Mouse (Mus musculus) erythroblast, adult 5-6 weeks (primary cell): ENCODE data around the gene 4930426L09Rik. TPM values are rescaled to one million over a fixed set of nuclear protein-coding genes. Genes with fewer than 3 reads are reported as not detected.

Source experiments
- ATAC-seq: replicated peaks from 2 replicates; pipeline ENCODE4 v1.8.0; 2016; ENCODE audit warnings: moderate number of reproducible peaks, mild to moderate bottlenecking, moderate TSS enrichment, inconsistent platforms; ENCODE audit not compliant: poor library complexity, low FRiP score, severe bottlenecking
- total RNA-seq, 2 experiments: library from RNA; stranded (forward) in 1 of 2; stranded (reverse) in 1 of 2; fragments of 150-400 nt in 1 of 2; fragments of 200-764, 138-1000 nt in 1 of 2; gene quantifications; 2 replicates each; pipeline versions ENCODE4 v1.2.3 to v1.2.4; 2015 to 2017; ENCODE audit warnings: low replicate concordance in 2 of 2

Gene 4930426L09Rik
- 1.3 and 4.8 TPM in 2 replicates for total RNA-seq (2015; ENCODE audit: low replicate concordance)
- total RNA-seq (2017; ENCODE audit: low replicate concordance) = 3.0 and 3.6 TPM in 2 replicates

GRCm38 (mm10) chr2:18998054-18998478 lies at the start of gene 4930426L09Rik, which contains the start of gene Pip4k2a:
4930426L09Rik (plus strand) TSS chr2:18998343.
Pip4k2a (minus strand) TSS chr2:18998126.
- ATAC-seq = peak; percentile 85

GRCm38 (mm10) chr2:18948741-18949140 lies 49.4 kb upstream of the 4930426L09Rik start:
- no peak for ATAC-seq

- no peak for ATAC-seq
Measured at GRCm38 (mm10) chr2:18950758-18951157, 47.4 kb upstream of the 4930426L09Rik start.

- no peak for ATAC-seq
Measured at GRCm38 (mm10) chr2:18952102-18952673, 46.0 kb upstream of the 4930426L09Rik start.

- ATAC-seq = no peak
Measured at GRCm38 (mm10) chr2:18954422-18954821, 43.7 kb upstream of the 4930426L09Rik start.

GRCm38 (mm10) chr2:18955022-18955421 lies 43.1 kb upstream of the 4930426L09Rik start:
- ATAC-seq = peak; percentile 53; the same call in 1 of the 2 replicates

GRCm38 (mm10) chr2:18955671-18956070 lies 42.5 kb upstream of the 4930426L09Rik start:
- peak; percentile 48 for ATAC-seq

- no peak for ATAC-seq
Measured at GRCm38 (mm10) chr2:18956424-18956823, 41.7 kb upstream of the 4930426L09Rik start.

- ATAC-seq = no peak
Measured at GRCm38 (mm10) chr2:18956945-18957344, 41.2 kb upstream of the 4930426L09Rik start.

GRCm38 (mm10) chr2:18957459-18957858 lies 40.7 kb upstream of the 4930426L09Rik start:
- ATAC-seq = no peak

- no peak for ATAC-seq
Measured at GRCm38 (mm10) chr2:18958044-18958443, 40.1 kb upstream of the 4930426L09Rik start.

GRCm38 (mm10) chr2:18958501-18958900 lies 39.6 kb upstream of the 4930426L09Rik start:
- no peak for ATAC-seq

- no peak for ATAC-seq
Measured at GRCm38 (mm10) chr2:18959008-18959407, 39.1 kb upstream of the 4930426L09Rik start.

- no peak for ATAC-seq
Measured at GRCm38 (mm10) chr2:18959558-18959957, 38.6 kb upstream of the 4930426L09Rik start.

- no peak for ATAC-seq
Measured at GRCm38 (mm10) chr2:18960376-18960973, 37.7 kb upstream of the 4930426L09Rik start.

GRCm38 (mm10) chr2:18962502-18962901 lies 35.6 kb upstream of the 4930426L09Rik start:
- ATAC-seq = no peak

- no peak for ATAC-seq
Measured at GRCm38 (mm10) chr2:18963286-18964040, 34.7 kb upstream of the 4930426L09Rik start.

- no peak for ATAC-seq
Measured at GRCm38 (mm10) chr2:18965108-18965507, 33.0 kb upstream of the 4930426L09Rik start.

- ATAC-seq = no peak
Measured at GRCm38 (mm10) chr2:18965950-18966349, 32.2 kb upstream of the 4930426L09Rik start.

GRCm38 (mm10) chr2:18966566-18966965 lies 31.6 kb upstream of the 4930426L09Rik start:
- ATAC-seq = no peak
